Mouse (Mus musculus): Measurements from ENCODE around the gene Nfatc3.

DNA sequence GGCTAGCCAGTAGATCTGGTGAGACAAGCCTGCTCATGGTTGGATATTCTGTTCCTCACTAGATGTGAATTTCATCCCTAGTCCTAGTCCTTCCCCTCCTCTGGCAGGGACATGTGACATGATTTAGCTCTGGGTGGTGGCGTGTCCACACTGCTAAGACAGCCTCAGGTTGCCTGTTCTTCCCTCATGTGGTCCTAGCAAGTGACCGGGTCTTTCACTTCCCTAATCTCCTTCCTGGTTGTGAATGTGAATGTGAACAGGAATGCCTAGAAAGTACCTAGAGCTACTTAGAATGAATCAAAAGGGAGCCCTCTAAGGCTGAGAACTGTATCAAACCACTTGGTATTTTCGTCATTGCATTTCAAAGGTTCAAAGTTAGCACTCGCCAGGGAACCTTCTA, 19.0 kb upstream of the Nfatc3 start:
- TF ChIP-seq CTCF (conservative IDR thresholded peaks at IDR 0.05 in 1 of 2, IDR thresholded peaks at IDR 0.05 in 1 of 2; ENCODE audit: low read depth in 2 of 2, low read length in 2 of 2): no peak
- no peak for TF ChIP-seq ZC3H11A (IDR thresholded peaks at IDR 0.05; ENCODE audit: low read depth, low read length)
- no peak for TF ChIP-seq MAZ (IDR thresholded peaks at IDR 0.05; ENCODE audit: low read depth, low read length)
- peak; percentile 82 for TF ChIP-seq EP300 (IDR thresholded peaks at IDR 0.05; ENCODE audit: low read length)
- TF ChIP-seq E2F4 (IDR thresholded peaks at IDR 0.05; ENCODE audit: insufficient replicate concordance, low read depth, low read length): no peak
- no peak for TF ChIP-seq POLR2A (IDR thresholded peaks at IDR 0.05; ENCODE audit: low read depth, low read length)
- TF ChIP-seq PAX5 (IDR thresholded peaks at IDR 0.05; ENCODE audit: low read length): no peak
- peak; percentile 51; the same call in 1 of the 2 replicates for TF ChIP-seq JUND (conservative IDR thresholded peaks at IDR 0.05; ENCODE audit: low read depth, low read length)
- TF ChIP-seq ZMIZ1 (IDR thresholded peaks at IDR 0.05; ENCODE audit: low read depth, low read length): no peak
- TF ChIP-seq GABPA (IDR thresholded peaks at IDR 0.05; ENCODE audit: insufficient replicate concordance, low read depth, low read length): no peak
